Mouse (Mus musculus): ENCODE data around the gene Tmem50a.

Tmem50a gene

DNA sequence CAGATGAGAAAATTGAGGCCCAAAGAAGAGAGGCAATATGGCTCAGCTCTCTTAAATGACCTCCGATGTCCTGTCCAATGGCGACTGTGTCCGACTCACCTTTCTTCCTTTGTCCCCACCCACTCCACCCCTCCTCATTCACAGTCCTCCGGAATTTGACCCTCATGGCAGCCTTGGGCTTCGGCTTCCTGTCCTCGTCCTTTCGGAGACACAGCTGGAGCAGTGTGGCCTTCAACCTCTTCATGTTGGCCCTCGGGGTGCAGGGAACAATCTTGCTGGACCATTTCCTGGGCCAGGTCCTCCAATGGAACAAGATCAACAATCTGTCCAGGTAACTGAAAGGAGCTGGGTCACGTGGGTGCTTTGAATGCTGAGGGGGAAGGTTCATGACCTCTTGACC, 38.7 kb downstream of the Tmem50a start:
- no peak for DNase-seq (ENCODE audit: low read depth)

DNA sequence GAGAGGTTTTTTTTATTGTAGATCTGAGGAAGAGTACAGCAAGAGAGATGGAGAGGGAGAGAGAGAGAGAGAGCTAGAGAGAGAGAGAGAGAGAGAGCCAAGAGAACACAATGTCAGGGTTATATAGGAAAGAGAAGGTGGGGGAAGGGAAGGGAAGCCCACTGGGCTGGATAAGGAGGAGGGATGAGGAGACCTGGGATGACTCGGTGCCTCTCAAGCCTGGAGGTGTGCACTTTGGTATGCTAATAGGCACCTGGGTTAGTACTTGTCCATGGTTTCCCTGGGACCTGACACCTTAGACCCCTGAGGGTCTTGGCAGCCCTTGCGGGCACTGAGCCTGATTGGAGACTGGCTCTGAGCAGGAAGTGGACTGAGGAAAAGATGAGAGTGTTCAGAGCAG, 42.9 kb downstream of the Tmem50a start:
- no peak for DNase-seq (ENCODE audit: low read depth)

DNA sequence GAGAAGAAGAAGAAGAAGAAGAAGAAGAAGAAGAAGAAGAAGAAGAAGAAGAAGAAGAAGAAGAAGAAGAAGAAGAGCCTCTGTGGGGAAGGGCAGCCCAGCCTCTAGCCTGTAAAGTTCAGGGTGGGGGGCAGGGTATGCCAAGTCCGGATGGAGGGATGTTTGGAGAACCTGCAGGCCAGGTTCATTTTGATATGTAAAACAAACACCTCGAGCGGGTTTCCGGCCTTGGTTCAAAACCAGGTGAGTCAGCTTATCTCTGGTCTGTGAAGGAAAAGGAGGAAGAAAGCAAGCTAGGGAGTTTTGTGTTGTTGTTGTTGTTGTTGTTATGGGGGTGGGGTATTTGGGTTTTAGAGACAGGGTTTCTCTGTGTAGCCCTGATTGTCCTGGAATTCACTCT, 43.3 kb downstream of the Tmem50a start:
- no peak for DNase-seq (ENCODE audit: low read depth)

DNA sequence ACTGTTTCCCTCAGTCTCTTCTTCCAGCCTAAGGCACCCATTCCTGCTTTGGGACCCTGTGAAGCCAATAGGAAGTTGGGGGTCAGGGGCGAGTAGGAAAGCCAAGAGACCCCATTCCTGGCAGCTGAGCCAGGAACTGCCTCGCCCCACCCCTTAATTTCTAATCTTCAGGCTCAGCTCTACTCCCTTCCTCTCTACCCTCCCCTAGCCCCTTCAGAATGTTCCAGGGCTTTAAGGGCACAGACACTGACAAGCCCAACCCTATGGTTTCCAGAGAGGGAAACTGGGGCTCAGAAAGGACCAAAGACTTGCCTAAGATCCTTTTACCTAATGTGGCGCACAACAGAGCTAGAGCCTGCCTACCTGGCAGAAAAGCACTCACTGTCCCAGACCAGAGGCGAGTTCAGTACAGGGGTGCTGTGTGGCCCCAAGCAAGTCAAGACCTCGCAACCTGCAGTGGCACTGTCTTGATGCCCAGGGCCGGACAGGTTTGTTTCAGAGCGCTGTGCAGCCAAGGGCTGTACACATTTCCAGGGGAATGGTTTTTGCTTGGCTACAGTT, 44.9 kb downstream of the Tmem50a start:
- DNase-seq (ENCODE audit: low read depth) = no peak

DNA sequence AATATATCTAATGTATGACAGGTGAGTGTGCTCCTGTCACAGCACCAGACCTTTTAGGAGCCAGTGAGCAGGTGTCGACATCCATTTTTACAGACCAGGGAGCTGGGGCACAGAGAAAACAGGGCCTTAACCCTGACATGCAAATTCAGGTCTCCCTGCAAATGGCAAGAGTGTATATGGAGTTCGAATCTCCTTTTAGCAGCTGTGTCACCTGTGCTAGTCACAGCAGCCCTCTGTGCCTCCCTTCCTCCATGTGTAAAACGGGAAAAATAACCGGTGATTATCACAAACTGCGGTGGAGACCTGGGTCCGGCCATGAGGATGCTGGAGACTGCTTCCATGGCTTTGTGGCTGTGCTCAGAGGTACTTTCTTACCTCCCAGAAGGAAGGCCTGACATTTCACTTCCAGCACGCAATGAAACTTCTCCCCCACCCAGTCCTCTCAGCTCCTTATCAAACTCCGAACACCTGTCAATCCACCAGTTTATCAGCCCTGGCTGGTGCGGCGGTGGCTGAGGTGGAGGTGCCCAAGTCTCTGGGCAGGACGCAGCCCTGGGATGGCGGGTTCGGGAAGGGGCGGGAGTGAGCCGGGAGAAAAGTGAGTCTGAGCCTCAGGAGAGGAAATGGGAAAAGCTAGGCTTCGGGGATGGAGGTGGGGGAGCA, 45.6 kb downstream of the Tmem50a start:
- DNase-seq (ENCODE audit: low read depth) = no peak

DNA sequence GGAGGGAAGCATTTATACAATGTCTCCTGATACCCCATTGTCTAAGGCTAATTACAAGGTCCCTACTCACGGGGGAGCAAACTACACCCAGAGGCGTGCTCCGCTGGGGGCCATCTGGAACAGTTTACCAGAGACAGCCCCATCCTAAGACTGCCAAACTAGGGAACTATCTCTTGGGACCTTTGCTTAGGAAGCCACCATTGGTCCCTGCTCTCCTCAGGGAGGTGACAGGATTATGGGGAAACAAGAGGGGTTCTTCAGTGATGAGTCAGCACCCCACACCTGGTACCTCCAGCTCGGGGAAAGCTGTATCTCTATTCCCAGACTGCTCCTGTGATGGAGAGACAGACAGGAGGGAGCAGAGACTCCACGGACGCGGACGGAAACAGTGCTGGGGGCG, 46.3 kb downstream of the Tmem50a start:
- DNase-seq (ENCODE audit: low read depth) = no peak

DNA sequence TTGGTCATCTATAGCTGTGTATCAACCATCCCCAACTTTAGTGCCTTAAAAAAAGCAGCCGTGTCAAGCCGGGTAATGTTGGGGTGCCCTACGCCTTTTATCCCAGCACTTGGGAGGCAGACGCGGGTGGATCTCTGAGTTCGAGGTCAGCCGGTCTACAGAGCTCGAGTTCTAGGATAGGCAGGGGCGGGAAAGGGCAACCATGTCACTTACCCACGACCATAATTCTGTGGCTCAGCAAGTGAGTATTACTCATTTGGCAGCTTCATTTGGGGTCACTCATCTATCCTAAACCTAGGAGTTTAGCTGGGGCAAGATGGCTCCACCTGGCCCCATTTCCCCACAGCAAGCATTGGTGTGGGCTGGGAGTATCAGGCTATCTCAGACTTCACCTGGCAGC, 46.8 kb downstream of the Tmem50a start:
- DNase-seq (ENCODE audit: low read depth) = no peak

DNA sequence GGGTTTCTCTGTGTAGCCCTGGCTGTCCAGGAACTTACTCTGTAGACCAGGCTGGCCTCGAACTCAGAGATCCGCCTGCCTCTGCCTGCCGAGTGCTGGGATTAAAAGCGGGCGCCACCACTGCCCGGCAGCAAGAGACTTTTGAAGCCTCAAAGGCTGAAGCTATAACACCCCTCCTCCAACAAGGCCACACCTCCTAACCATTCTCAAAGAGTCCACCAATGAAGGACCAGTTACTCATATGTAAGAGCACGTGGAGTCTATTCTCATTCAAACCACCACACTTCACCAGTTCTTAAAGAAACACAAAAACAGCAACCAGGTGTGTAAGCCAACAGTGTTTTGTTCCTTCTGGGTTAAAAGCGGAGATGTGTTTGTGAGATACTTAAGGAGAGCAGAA, 47.2 kb downstream of the Tmem50a start:
- no peak for DNase-seq (ENCODE audit: low read depth)

DNA sequence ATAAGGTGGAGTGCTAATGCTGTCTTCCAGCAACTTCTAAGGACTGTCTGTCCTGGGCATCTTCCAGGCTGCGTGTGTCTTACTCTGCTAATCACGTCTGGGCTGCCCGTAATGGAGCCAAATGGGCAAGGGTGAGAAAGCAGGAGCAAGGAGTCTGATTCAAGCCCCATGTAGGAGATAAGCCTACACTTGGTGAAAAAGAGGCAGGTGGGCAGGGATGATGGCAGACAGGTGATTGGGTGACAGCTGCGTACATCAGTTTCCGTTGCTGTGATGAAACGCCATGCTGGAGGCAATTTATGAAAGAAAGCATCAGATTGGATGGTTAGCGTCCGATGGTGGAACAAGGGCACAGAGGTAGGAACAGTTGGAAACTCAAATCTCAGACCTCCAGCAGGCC, 47.6 kb downstream of the Tmem50a start:
- no peak for DNase-seq (ENCODE audit: low read depth)

DNA sequence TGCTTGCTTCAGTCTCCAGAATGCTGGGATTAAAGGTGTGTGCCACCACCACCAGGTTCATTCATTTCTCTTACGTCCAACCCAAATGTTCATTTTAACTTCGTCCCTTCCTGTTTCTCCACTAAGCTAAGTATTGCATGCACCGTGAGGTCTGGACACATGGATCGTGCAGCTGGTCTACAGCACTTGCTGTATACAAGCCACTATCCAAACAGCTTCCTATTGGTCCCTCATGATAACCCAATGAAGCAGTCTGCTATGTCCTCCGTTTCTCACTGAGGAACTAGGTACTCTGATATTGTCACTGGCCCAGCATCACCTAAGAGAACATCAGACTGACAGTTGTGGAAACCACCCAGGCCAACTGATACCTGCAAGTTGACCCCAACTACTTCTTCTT, 49.0 kb downstream of the Tmem50a start:
- DNase-seq (ENCODE audit: low read depth) = no peak

DNA sequence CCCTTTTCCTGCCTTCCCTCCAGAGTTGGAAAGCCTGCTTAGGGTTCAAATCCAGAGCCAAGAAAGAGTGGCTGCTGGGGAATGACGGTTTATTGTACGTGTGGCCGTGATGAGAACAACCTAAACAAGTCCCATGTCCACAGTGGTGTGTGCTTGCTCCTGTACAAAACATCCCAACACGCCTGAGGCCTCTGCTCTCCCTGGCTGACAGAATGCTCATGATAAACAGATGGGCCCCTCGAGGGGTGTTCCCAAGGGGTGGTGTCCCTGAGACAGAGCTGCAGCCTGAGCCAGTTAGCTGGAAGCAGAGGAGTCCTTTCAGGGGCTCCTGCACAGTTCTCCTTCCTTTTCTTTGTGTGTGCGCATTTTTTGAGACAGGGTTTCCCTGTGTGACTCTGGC, 49.5 kb downstream of the Tmem50a start:
- DNase-seq (ENCODE audit: low read depth) = no peak

DNA sequence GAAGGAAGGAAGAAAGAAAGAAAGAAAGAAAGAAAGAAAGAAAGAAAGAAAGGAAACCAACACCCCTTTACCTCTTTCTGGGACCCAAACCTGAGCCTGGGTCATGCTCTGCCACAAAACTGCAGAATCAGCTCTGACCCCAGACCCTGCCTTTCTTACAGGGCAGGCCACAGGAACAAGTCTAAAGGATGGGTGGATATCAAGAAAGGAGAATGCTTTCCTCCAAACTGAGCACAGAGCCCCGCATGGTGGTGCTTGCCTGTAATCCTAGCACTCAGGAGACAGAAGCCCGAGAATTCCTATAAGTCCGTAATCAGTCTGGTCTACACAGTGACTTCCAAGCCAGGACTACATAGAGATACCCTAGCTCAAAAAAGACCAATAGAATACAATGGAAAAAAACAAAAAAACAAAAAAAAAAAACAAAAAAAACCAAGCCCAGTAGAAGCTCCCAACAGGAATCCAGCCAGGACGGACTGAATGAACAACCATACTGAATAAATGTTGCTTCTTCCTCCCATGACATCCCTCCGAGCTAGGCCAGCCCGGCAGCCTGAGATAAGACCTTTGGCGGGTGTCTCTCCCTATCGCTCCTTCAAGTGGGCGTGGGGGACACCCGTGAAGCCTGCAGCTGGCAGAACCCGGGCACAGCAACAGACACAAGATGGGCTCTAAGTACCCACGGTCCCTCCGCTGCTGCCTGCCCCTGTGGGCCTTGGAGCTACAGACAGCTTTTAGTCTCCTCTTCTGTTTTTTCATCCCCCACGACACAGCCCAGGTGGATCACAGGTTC, 50.7 kb downstream of the Tmem50a start, which contains the start of gene Rhd:
Rhd (plus strand) TSS at position 600 of the 793 bp plus-strand sequence.
- no peak for DNase-seq (ENCODE audit: low read depth)

DNA sequence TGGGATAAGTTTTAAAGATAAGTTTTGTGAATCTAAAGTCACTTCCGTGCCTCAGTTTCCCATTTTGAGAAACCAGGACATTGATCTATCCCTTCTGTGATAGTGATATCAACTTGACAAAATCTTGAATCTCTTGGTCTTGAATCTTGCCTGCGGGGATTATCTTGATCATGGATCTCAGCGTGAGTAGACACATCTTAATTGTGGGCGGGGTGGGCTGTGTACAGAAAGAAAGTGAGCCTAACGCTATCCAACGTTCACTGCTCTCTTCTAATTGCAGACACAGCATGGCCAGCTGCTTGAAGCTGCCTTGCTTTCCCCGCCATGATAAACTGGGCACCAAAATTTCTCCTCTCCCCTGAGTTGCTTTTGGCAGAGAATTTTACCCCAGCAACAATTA, 51.8 kb downstream of the Tmem50a start:
- no peak for DNase-seq (ENCODE audit: low read depth)

DNA sequence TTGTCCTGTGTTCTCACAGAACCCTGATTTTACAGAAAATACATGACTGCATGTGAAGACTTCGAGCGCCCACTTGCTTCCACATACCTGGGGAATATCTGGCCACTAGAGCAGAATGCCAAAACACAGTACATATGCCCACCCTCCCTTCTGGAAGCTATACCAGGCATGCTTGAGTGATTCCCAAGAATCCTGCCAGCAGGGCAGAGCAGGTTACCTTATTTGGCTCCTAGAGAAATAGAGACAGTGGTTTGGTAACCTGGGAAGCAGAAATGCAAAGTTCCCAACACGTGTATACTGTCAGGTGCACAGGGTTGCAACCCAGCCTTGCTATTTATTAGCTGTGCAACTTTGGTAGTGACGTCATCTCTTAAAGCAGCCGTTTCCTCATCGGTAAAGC, 52.9 kb downstream of the Tmem50a start:
- DNase-seq (ENCODE audit: low read depth) = no peak

DNA sequence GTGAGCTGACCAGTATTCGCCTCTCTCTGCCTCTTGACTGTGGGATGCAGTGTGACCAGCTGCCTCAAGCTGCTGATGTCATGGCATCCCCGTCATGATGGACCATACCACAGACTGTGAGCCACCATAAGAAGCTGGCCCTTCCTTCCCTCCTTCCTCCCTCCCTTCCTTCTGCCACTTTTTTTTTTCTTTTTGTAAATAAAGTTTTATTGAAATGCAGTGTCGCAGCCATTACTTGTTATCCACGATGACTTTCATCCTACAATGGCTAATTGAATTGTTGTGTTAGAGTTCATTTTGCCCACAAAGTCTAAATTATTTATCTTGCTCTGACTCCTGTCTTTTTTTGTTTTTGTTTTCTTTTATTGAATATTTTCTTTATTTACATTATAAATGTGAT, 56.3 kb downstream of the Tmem50a start:
- no peak for DNase-seq (ENCODE audit: low read depth)

DNA sequence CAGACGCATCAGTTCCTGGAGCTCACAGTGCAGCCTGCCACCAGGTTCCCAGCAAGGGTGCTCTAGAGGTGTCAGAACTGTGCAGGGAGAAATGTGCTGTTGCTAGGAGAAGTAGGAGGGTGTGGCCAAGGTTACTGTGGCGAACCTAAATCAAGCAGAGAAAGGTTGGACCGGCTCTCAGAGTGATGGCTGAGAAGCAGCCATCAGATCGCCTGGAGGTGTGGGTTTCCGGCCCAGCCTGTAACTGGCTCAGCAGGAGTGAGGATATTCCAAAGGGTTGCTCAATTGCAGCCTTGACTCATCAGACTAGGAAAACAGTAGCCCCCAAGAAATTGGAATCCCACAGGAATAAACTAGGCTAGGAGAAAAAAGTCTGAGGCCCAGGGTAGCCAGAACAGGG, 58.3 kb downstream of the Tmem50a start:
- DNase-seq (ENCODE audit: low read depth) = peak; percentile 19

DNA sequence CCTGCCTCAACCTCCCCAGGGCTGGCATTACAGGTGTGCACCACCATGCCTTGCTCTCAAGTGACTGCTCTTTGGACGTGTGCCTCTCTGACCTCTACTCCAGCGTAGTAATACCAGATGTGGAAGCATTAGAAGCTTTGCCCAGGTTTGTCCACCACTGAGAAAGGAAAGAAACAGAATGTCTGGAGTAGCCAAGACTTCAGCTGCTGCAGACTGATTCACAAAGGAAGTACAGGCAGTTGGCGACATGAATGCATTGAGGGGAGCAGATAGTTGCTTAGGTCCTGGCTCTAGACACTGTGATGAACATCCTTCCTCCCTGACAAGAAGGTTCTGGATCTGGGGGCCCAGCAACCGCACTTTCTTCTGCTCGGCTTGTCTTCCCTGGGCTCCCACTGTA, 58.8 kb downstream of the Tmem50a start:
- no peak for DNase-seq (ENCODE audit: low read depth)

DNA sequence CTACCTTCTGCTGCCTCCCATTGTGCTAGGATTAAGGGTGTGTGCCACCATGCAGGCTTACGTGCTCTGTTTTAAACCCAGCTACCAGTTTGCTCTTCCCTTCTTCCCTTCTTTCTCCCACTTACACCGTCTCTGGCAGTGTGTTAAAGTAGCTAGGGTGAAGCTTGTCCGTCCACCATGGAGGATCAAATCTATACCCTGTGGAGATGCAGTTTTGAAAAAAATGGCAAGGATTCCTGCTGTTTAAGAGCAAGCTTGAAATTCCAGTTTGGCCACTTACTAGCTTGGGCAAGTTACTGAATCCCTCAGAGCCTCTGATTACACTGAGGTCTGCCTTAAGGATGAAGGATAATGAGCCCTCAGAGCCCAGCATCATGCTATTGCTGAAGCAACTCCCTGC, 59.5 kb downstream of the Tmem50a start:
- DNase-seq (ENCODE audit: low read depth) = no peak

DNA sequence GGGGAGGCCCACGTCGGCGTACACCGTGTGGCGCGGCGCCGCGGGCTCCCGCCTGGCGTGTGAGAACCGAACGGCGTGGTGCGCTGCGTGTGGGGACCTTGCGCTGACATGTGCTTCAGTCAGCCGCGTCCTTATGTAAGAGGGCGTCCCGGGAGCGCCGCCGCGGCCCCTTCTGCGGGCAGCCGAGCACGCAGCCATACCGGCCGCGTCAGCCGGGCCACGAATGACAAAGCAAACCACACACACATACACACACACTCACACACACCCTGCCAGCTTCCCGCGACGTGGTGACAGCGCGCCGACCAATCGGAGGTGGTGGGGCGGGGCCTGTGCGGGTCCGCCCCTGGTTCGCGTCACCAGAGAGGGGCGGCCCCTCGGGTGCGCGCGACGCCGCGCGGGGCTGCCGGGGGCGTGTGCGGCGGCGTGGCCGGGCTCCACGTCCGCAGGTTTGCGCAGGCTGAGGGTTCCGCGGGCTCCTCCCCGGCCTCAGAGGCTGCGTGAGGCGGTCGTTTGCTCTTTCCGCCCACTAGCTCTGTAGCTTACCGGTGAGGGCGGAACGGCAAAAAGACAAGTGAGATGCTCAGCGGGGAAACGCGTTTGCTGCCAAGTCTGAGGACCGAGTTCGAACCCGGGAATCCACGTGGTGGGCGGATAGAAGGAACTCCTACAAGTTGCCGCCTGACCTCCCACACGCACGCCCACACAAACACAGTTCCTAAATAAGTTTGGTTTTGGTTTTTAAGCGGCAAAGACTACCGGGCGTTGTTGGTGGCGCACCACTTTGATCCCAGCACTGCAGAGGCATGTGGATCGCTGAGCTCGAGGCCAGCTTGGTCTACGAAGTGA, 61.0 kb downstream of the Tmem50a start:
- DNase-seq (ENCODE audit: low read depth) = peak; percentile 96

DNA sequence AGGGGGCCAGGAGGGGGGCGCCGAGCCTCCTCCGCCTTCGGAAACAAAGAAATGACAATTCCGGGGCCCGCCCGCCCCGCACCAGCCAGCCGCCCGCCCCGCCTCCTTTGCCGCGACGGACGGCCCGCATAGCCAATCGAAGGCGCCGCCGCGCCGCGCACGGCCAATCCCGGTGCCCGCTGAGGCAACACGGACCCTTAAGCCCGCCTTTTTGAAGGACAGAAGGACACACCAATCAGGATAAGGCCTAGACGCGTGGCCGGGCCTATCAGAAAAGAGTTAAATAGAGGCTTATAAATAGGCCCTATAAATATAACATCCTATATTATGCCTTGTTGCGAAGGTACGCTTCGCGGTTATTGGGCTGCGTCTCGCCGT, 61.6 kb downstream of the Tmem50a start, which contains the start of gene Maco1:
Maco1 (minus strand) TSS at position 87 of the 378 bp plus-strand sequence.
- DNase-seq (ENCODE audit: low read depth) = peak; percentile 99

DNA sequence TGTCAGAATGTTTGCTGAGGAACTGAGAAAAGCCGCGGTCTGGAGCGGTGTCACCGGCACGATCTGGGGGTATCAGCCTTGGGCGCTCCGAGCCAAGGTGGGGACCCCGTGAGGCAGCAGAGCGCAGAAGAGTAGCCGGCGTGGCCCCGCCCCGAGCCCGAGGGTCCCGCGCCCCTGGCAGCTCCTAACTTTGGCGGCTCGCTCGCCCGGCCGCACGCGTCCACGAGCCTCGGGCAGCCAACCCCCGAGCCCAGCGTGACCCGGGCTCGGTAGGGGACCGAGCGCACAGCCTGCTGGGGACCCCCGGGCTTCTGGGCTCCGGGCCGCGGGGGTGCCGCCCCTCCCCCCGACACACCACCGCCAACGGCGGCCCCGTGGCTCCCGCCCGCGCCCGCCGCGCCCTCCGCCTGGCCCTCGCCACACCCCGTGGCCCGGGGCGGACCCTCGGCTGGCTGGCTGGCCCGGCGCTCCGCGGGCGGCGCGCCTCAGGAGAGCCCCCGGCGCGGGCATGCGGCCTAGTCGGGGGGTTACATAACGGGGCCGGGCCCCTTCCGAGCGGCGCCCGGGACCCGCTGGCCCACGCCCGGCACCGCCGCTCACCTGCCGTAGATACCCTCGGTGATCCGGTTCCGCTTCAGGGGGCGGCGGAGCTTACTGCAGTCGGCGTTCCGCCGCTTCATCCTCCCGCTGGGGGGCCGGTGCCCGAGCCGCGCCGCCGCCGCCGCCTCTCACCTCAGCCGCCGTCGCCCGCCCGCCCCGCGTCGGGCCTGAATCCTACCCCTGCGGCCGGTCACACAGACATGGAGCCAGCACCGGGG, 62.2 kb downstream of the Tmem50a start:
- peak; percentile 43 for DNase-seq (ENCODE audit: low read depth)

DNA sequence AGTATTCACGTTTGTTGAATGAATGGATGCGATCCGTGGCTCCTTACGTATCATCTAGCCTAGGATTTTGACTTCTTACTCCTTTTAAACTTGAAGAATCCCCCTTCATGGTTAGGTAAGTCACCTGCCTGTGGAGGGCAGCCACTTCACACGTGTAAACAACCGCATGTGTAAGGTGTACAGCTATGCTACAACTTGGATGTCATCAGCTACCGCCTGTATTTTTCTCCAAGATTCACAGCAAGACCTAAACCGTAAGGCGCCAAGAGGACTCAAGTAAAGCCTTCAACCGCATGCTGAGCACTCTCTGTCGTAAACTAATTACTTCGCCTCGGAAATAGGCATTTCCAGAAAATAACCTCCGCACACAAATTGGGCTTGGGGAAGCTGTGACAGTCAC, 62.9 kb downstream of the Tmem50a start:
- peak; percentile 48 for DNase-seq (ENCODE audit: low read depth)
